Mouse (Mus musculus) lung, adult 2 months (tissue): Measurements from ENCODE around the gene Gm26558.

Source experiments
- CTCF ChIP-seq: fragments of 200-500 bp; IDR thresholded peaks from 2 replicates; pipeline ENCODE4 v1.5.1; 2011; ENCODE audit warnings: mild to moderate bottlenecking, low read length, control low read depth; ENCODE audit not compliant: insufficient read depth
- POLR2A ChIP-seq: fragments of 200-500 bp; IDR thresholded peaks from 2 replicates; pipeline ENCODE4 v1.6.1; 2011; ENCODE audit warnings: low read depth, mild to moderate bottlenecking, control low read depth, low read length, borderline replicate concordance; ENCODE audit errors: extremely low read depth

DNA sequence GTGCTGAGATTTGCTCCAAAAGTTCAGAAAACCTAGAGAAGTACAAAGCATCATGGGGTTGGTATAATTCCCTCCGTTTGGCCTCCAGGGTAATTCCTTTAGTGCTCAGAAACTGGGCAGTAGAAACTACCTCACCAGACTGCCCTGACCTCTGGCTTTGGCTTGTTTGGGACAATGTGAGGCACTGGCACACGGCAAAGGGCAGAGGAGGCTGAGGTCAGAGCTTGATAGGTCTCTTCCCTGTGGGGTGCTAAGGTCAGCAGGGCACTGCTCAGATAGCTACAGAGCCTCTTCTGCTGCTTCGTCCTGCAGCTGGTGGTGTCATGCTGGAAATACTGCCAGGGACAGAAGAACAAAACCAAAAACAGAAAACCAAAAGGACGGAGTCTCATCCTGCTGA, 14.2 kb downstream of the Gm26558 start:
- no peak for TF ChIP-seq CTCF
- no peak for TF ChIP-seq POLR2A
